Mouse (Mus musculus) adipose tissue, adult 10 weeks (tissue): ENCODE data around the gene Fundc1. TPM values are rescaled to one million over a fixed set of nuclear protein-coding genes. Genes with fewer than 3 reads are reported as not detected.

Experiments used
- polyA plus RNA-seq: library from polyadenylated mRNA; stranded (reverse); fragments of 350-450 nt; fragmentation: Illumina TruSeq; extraction: RNeasy Lipid Tissue Mini Kit (QIAGEN cat#74804); gene quantifications from one replicate; pipeline ENCODE4 v1.2.3, GENCODE M21; 2014; ENCODE audit warnings: low read depth, low replicate concordance

The Fundc1 gene
- polyA plus RNA-seq, result 39.0 TPM

DNA sequence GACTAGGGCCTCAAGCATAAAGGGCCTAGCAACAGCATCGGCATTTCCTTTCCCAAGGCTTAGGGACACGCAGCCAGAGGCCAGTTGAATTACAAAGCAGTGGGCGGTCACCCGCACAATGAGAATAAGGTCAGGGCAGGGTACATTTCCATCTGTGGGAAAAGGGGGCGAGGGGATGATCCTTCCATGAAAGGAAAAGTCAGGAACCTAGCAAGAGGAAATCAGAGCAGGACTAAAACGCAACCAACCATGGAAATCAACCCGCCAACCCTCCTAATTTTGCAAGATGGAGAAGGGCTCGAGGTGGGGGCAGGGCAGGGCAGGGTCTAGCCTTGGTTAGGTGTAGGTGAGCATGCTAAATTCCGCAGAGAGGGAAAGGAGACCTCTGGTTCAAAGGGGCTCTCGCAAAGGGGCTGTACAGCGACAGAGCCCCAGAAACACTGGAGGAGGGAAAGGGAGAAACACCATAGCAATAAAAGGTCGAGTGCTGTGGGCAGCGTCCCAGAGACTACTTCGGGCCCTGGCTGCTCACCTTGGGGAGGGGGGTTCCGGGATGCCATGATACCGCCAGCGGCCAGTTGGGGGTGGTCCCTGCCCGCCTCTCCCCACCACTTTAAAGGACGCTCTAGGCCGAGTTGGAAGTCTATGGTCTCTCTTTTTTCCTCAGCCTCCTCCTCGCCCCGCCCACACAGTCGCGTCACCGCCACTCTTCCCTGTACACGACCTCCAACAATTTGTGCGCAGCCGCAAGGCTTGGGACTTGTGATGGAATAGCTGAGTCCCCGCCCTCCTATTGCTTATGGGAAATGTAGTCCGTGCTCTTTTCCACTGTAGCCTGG, at the start of gene Fundc1:
Gene Fundc1 (minus strand): TSS at position 705 of the 839 bp plus-strand sequence.

